Mouse (Mus musculus) hindbrain, embryonic 12.5 days (tissue): Measurements from ENCODE around the gene Stc2. TPM values are rescaled to one million over a fixed set of nuclear protein-coding genes. Genes with fewer than 3 reads are reported as not detected.

ENCODE experiments used
- ATAC-seq: fragments of 200-750 bp; cut with Nextera tagmentation; 2 replicates; pipeline ENCODE4 v1.8.0; 2017; ENCODE audit warnings: moderate TSS enrichment; ENCODE audit not compliant: low FRiP score
- H3K27ac ChIP-seq: fragments of 300-500 bp; sonication (generic); 2 replicates; pipeline ENCODE4 v1.5.1; 2016; ENCODE audit warnings: mild to moderate bottlenecking
- H3K27me3 ChIP-seq: fragments of 300-500 bp; sonication (generic); 2 replicates; pipeline ENCODE4 v1.6.1; 2016; ENCODE audit warnings: mild to moderate bottlenecking
- H3K36me3 ChIP-seq: fragments of 300-500 bp; sonication (generic); 2 replicates; pipeline ENCODE4 v1.6.1; 2016; ENCODE audit warnings: mild to moderate bottlenecking
- H3K4me1 ChIP-seq: fragments of 300-500 bp; sonication (generic); 2 replicates; pipeline ENCODE4 v1.6.1; 2016
- H3K4me2 ChIP-seq: fragments of 300-500 bp; sonication (generic); replicated peaks from 2 replicates; pipeline ENCODE4 v1.6.1; 2016; ENCODE audit warnings: mild to moderate bottlenecking
- H3K4me3 ChIP-seq: fragments of 300-500 bp; sonication (generic); 2 replicates; pipeline ENCODE4 v1.5.1; 2016; ENCODE audit warnings: mild to moderate bottlenecking
- H3K9ac ChIP-seq: fragments of 300-500 bp; sonication (generic); 2 replicates; pipeline ENCODE4 v1.6.1; 2016; ENCODE audit warnings: mild to moderate bottlenecking, moderate library complexity
- H3K9me3 ChIP-seq: fragments of 300-500 bp; sonication (generic); replicated peaks from 2 replicates; pipeline ENCODE4 v1.6.1; 2016; ENCODE audit warnings: mild to moderate bottlenecking
- WGBS: fragments of 180-500 bp; shearing (Covaris S2); methylation state at CpG from one replicate; pipeline ENCODE4 v1.1.7; 2016; 5-methylcytosine and 5-hydroxymethylcytosine counted together
- polyA plus RNA-seq: library from polyadenylated mRNA; unstranded; fragments of >200 nt; fragmentation: Nextera tagmentation; extraction: Ambion mirVana; gene quantifications from 2 replicates; pipeline ENCODE4 v1.2.1, GENCODE M21; 2016

Stc2 gene
- polyA plus RNA-seq, 1 experiment from 2014 or later: 0.77 TPM

GRCm38 (mm10) chr11:31382145-31382544 lies 12.3 kb upstream of the Stc2 start:
- H3K4me2 ChIP-seq: no peak overlapping the region
- H3K4me3 ChIP-seq: no peak overlapping the region
- no peaks in the 10 kb centered on the region for H3K9me3 ChIP-seq
- no peaks in the 10 kb centered on the region for H3K27me3 ChIP-seq
- no peaks in the 10 kb centered on the region for H3K4me1 ChIP-seq
- H3K9ac ChIP-seq: no peak overlapping the region
- no peak for ATAC-seq
- 91% methylated on average over 5 of the region's 5 CpGs for WGBS
- H3K36me3 ChIP-seq: no peaks in the 10 kb centered on the region
- no peak overlapping the region for H3K27ac ChIP-seq

- 67% methylated on average over 7 of the region's 7 CpGs for WGBS
- no peak overlapping the region for H3K27ac ChIP-seq
- peaks cover 44% of the 10 kb centered on the region for H3K27me3 ChIP-seq
These were observed 3.6 kb upstream of the Stc2 start for GRCm38 (mm10) chr11:31373438-31373837.

GRCm38 (mm10) chr11:31372206-31372605 lies 2.3 kb upstream of the Stc2 start:
- no peak overlapping the region for H3K4me3 ChIP-seq
- 85% methylated on average over 4 of the region's 4 CpGs for WGBS
- H3K4me1 ChIP-seq: peaks cover 26% of the 10 kb centered on the region
- H3K27me3 ChIP-seq: peaks cover 49% of the 10 kb centered on the region
- no peak overlapping the region for H3K27ac ChIP-seq
- H3K9ac ChIP-seq: no peak overlapping the region
- no peak overlapping the region for H3K4me2 ChIP-seq
- ATAC-seq: no peak
- H3K9me3 ChIP-seq: no peaks in the 10 kb centered on the region
- no peaks in the 10 kb centered on the region for H3K36me3 ChIP-seq

More at GRCm38 (mm10) chr11:31373438-31373837, 3.6 kb upstream of the Stc2 start:
- H3K36me3 ChIP-seq: no peaks in the 10 kb centered on the region
- no peak overlapping the region for H3K4me2 ChIP-seq
- no peak overlapping the region for H3K9ac ChIP-seq
- H3K4me3 ChIP-seq: no peak overlapping the region
- peaks cover 23% of the 10 kb centered on the region for H3K4me1 ChIP-seq
- no peaks in the 10 kb centered on the region for H3K9me3 ChIP-seq
- ATAC-seq: no peak

- no peaks in the 10 kb centered on the region for H3K36me3 ChIP-seq
- no peak overlapping the region for H3K27ac ChIP-seq
- 1% methylated on average over 39 of the region's 39 CpGs for WGBS
- peaks cover 49% of the 10 kb centered on the region for H3K27me3 ChIP-seq
- H3K4me3 ChIP-seq: peak overlapping the region; percentile 57
- peaks cover 26% of the 10 kb centered on the region for H3K4me1 ChIP-seq
- ATAC-seq: no peak
- no peaks in the 10 kb centered on the region for H3K9me3 ChIP-seq
- H3K4me2 ChIP-seq: peak overlapping the region; percentile 99
- H3K9ac ChIP-seq: no peak overlapping the region
These were observed 1.5 kb upstream of the Stc2 start for GRCm38 (mm10) chr11:31371256-31371838.

GRCm38 (mm10) chr11:31370436-31371230 lies 759 bp upstream of the Stc2 start:
- peak overlapping the region; percentile 99 for H3K4me2 ChIP-seq
- H3K27me3 ChIP-seq: peaks cover 49% of the 10 kb centered on the region
- H3K36me3 ChIP-seq: no peaks in the 10 kb centered on the region
- H3K4me3 ChIP-seq: peak overlapping the region; percentile 57
- no peak for ATAC-seq
- H3K9ac ChIP-seq: peak overlapping the region; percentile 35; the same call in 1 of the 2 replicates
- H3K4me1 ChIP-seq: peaks cover 26% of the 10 kb centered on the region
- no peak overlapping the region for H3K27ac ChIP-seq
- WGBS: 2% methylated on average over 20 of the region's 24 CpGs
- no peaks in the 10 kb centered on the region for H3K9me3 ChIP-seq

GRCm38 (mm10) chr11:31368965-31369647 lies 768 bp downstream of the Stc2 start:
- peaks cover 49% of the 10 kb centered on the region for H3K27me3 ChIP-seq
- no peaks in the 10 kb centered on the region for H3K36me3 ChIP-seq
- peak overlapping the region; percentile 57 for H3K4me3 ChIP-seq
- peak overlapping the region; percentile 56 for H3K9ac ChIP-seq
- H3K9me3 ChIP-seq: no peaks in the 10 kb centered on the region
- 1% methylated on average over 45 of the region's 50 CpGs for WGBS
- H3K27ac ChIP-seq: no peak overlapping the region
- peak overlapping the region; percentile 99 for H3K4me2 ChIP-seq
- peak; percentile 72 for ATAC-seq
- H3K4me1 ChIP-seq: peaks cover 26% of the 10 kb centered on the region

GRCm38 (mm10) chr11:31368252-31368964 lies 1.5 kb downstream of the Stc2 start:
- no peak; the same call in 1 of the 2 replicates for ATAC-seq
- Histone ChIP-seq H3K9me3 (no peaks in the 10 kb centered on the region), H3K4me2 (peak overlapping the region; percentile 99), H3K27me3 (peaks cover 49% of the 10 kb centered on the region), H3K4me3 (peak overlapping the region; percentile 57), H3K27ac (no peak overlapping the region), H3K36me3 (no peaks in the 10 kb centered on the region), H3K9ac (peak overlapping the region; percentile 56), H3K4me1 (peaks cover 26% of the 10 kb centered on the region)
- WGBS: 2% methylated on average over 36 of the region's 36 CpGs

GRCm38 (mm10) chr11:31366827-31367226 lies 3.0 kb downstream of the Stc2 start:
- Histone ChIP-seq H3K36me3 (no peaks in the 10 kb centered on the region), H3K9ac (no peak overlapping the region), H3K27ac (no peak overlapping the region), H3K4me1 (peaks cover 26% of the 10 kb centered on the region), H3K4me2 (no peak overlapping the region), H3K4me3 (no peak overlapping the region), H3K9me3 (no peaks in the 10 kb centered on the region), H3K27me3 (peaks cover 35% of the 10 kb centered on the region)
- no peak for ATAC-seq
- 90% methylated on average over 4 of the region's 4 CpGs for WGBS

- Histone ChIP-seq H3K4me1 (peaks cover 24% of the 10 kb centered on the region), H3K27me3 (peaks cover 31% of the 10 kb centered on the region), H3K9me3 (no peaks in the 10 kb centered on the region), H3K4me3 (no peak overlapping the region), H3K27ac (no peak overlapping the region), H3K4me2 (no peak overlapping the region), H3K36me3 (no peaks in the 10 kb centered on the region), H3K9ac (no peak overlapping the region)
- no peak for ATAC-seq
- WGBS: 89% methylated on average over 2 of the region's 2 CpGs
These were observed 3.5 kb downstream of the Stc2 start for GRCm38 (mm10) chr11:31366421-31366820.

- Histone ChIP-seq H3K4me1 (peaks cover 19% of the 10 kb centered on the region), H3K27ac (no peak overlapping the region), H3K4me3 (no peak overlapping the region), H3K9me3 (no peaks in the 10 kb centered on the region), H3K36me3 (no peaks in the 10 kb centered on the region), H3K4me2 (no peak overlapping the region), H3K9ac (no peak overlapping the region), H3K27me3 (peaks cover 27% of the 10 kb centered on the region)
- no peak for ATAC-seq
- WGBS: 84% methylated on average over 2 of the region's 2 CpGs
These were observed 3.9 kb downstream of the Stc2 start for GRCm38 (mm10) chr11:31365981-31366380.

GRCm38 (mm10) chr11:31365280-31365679 lies 4.6 kb downstream of the Stc2 start:
- Histone ChIP-seq H3K4me3 (no peak overlapping the region), H3K36me3 (no peaks in the 10 kb centered on the region), H3K4me2 (no peak overlapping the region), H3K27me3 (peaks cover 20% of the 10 kb centered on the region), H3K9me3 (no peaks in the 10 kb centered on the region), H3K4me1 (peaks cover 13% of the 10 kb centered on the region), H3K9ac (no peak overlapping the region), H3K27ac (no peak overlapping the region)
- no peak for ATAC-seq
- WGBS: 69% methylated on average over 8 of the region's 8 CpGs

GRCm38 (mm10) chr11:31362856-31363255 lies 7.0 kb downstream of the Stc2 start:
- no peak overlapping the region for H3K27ac ChIP-seq
- H3K27me3 ChIP-seq: 0 out of 2 replicates have a peak, but pooled peaks cover 5% of the 10 kb centered on the region
- ATAC-seq: no peak
- no peaks in the 10 kb centered on the region for H3K9me3 ChIP-seq
- H3K4me2 ChIP-seq: no peak overlapping the region
- WGBS: 86% methylated on average over 1 of the region's 1 CpGs
- no peaks in the 10 kb centered on the region for H3K4me1 ChIP-seq
- no peak overlapping the region for H3K9ac ChIP-seq
- H3K36me3 ChIP-seq: no peaks in the 10 kb centered on the region
- no peak overlapping the region for H3K4me3 ChIP-seq
